Mouse (Mus musculus): ENCODE results near the gene Tnnt3. TPM values are rescaled to one million over a fixed set of nuclear protein-coding genes. Genes with fewer than 3 reads are reported as not detected.

Gene Tnnt3
- total and polyA plus RNA-seq, 3 experiments = not detected

DNA sequence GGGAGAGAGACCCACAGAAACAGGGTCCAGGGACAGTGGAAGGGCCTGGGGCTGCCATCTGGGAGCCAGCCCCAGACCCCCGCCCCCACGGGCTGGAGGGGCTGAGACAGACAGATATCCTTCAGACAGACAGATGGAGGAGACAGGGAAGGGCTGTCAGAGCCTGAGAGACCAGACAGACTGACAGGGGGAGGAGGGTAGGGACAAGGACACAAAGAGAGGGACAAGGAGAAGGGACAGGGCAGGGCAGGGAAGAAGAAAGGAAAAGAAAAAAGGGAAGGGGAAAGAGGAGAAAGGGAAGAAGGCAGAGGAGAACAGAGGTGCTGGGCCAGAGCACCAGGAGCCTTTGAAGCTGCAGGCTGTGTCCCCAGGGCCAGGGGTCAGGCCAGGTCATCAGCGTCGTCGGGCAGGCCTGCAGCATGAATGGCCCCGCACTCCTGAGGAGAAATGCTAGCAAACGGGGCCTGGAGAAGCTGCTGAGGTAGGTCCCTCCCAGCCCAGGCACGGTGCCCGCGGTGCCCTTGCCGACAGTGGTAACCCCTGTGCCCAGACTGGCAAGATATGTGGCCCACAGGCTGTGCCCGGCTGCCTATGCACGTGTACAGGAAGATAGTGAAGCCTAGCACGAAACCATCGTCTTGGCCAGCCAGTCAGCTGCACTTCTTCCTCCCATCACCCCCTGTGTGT lies 26.6 kb upstream of the Tnnt3 start:
- no peak for TF ChIP-seq ZNF384 (IDR thresholded peaks at IDR 0.05; ENCODE audit: low read depth, low read length)
- no peak for TF ChIP-seq TBP (IDR thresholded peaks at IDR 0.05; ENCODE audit: low read depth, low read length)
- no peak for TF ChIP-seq MAZ (IDR thresholded peaks at IDR 0.05; ENCODE audit: low read depth, low read length)
- no peak for TF ChIP-seq BHLHE40 (IDR thresholded peaks at IDR 0.05; ENCODE audit: borderline replicate concordance, low read depth, low read length)
- TF ChIP-seq RAD21 (IDR thresholded peaks at IDR 0.05; ENCODE audit: low read depth, low read length) = no peak
- no peak for TF ChIP-seq NELFE (IDR thresholded peaks at IDR 0.05; ENCODE audit: low read depth, low read length)
- TF ChIP-seq SMC3 (IDR thresholded peaks at IDR 0.05; ENCODE audit: low read depth, low read length) = no peak
- TF ChIP-seq CHD2 (IDR thresholded peaks at IDR 0.05; ENCODE audit: low read length) = no peak
- no peak for TF ChIP-seq MYC (IDR thresholded peaks at IDR 0.05; ENCODE audit: low read depth, low read length)
- TF ChIP-seq TAL1 (IDR thresholded peaks at IDR 0.05; ENCODE audit: low read length) = no peak
- no peak for TF ChIP-seq USF1 (IDR thresholded peaks at IDR 0.05; ENCODE audit: low read depth, low read length)
- no peak for TF ChIP-seq POLR2AphosphoS5 (IDR thresholded peaks at IDR 0.05; ENCODE audit: borderline replicate concordance, low read depth, low read length)
- no peak for TF ChIP-seq SIN3A (IDR thresholded peaks at IDR 0.05; ENCODE audit: low read length)
- no peak for TF ChIP-seq ELF1 (IDR thresholded peaks at IDR 0.05; ENCODE audit: low read depth, low read length)
- TF ChIP-seq MEF2A (IDR thresholded peaks at IDR 0.05; ENCODE audit: extremely low read depth, insufficient replicate concordance, low read depth, low read length, poor library complexity, severe bottlenecking) = no peak
- no peak for TF ChIP-seq UBTF (IDR thresholded peaks at IDR 0.05; ENCODE audit: borderline replicate concordance, insufficient read depth, low read depth, low read length)
- TF ChIP-seq RCOR1 (IDR thresholded peaks at IDR 0.05; ENCODE audit: low read depth, low read length) = no peak
- no peak for TF ChIP-seq MAFK (IDR thresholded peaks at IDR 0.05; ENCODE audit: borderline replicate concordance, low read depth, low read length)
- TF ChIP-seq KAT2A (conservative IDR thresholded peaks at IDR 0.05; ENCODE audit: low read depth, low read length) = no peak
- no peak for TF ChIP-seq ZC3H11A (IDR thresholded peaks at IDR 0.05; ENCODE audit: low read depth, low read length)
- H3K27ac ChIP-seq (ENCODE audit: control insufficient read depth, low read depth, low read length) = no peak overlapping the region

DNA sequence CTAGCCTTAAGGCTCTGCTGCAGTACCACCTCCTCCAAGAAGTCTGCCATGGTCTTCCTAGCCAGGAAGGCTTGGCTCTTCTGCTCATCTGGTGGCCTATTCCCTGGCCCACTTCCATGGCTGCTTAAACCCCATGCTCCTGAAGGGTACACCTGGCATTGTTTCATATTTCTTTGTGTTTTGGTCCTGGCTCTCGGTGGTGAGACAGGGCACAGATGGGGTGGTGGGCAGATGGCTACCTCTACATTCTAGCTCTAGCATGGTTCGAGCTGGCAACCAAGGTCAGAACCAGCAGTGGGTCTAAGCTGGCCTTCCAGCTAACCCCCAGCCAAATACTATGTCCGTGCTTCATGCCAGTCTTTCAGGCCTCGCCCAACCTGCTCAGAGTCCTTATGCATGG lies 25.7 kb upstream of the Tnnt3 start:
- Histone ChIP-seq H3K4me3 (ENCODE audit: control insufficient read depth in 1 of 2, insufficient read depth in 1 of 2, low read depth in 2 of 2, low read length in 2 of 2) (no peak overlapping the region), H3K36me3 (ENCODE audit: control insufficient read depth in 1 of 2, insufficient read depth in 2 of 2, low read length in 2 of 2) (no peaks in the 10 kb centered on the region), H3K27me3 (ENCODE audit: control insufficient read depth in 1 of 2, insufficient read depth in 2 of 2, low read length in 2 of 2) (peaks cover 0 to 5% of the 10 kb centered on the region in 2 experiments; a peak in 2 of 4 replicates), H3K79me2 (ENCODE audit: control insufficient read depth, insufficient read depth, low read length, poor library complexity) (no peaks in the 10 kb centered on the region), H3K4me1 (ENCODE audit: control insufficient read depth in 1 of 2, insufficient read depth in 2 of 2, low read length in 2 of 2) (no peaks in the 10 kb centered on the region), H3K9me3 (replicated peaks; ENCODE audit: insufficient read depth, low read length) (no peaks in the 10 kb centered on the region), H3K9ac (ENCODE audit: control insufficient read depth, low read depth, low read length, poor library complexity, severe bottlenecking) (no peak overlapping the region), H3K27ac (ENCODE audit: control insufficient read depth, low read depth, low read length) (no peak overlapping the region)
- DNase-seq (ENCODE audit: low read depth, low spot score) = no peak
- no peak for TF ChIP-seq USF2 (IDR thresholded peaks at IDR 0.05; ENCODE audit: borderline replicate concordance in 1 of 2, insufficient read depth in 1 of 2, low read depth in 1 of 2, low read length in 2 of 2)
- TF ChIP-seq TCF12 (IDR thresholded peaks at IDR 0.05; ENCODE audit: low read depth, low read length) = no peak
- no peak for TF ChIP-seq KAT2A (conservative IDR thresholded peaks at IDR 0.05; ENCODE audit: low read depth, low read length)
- no peak for TF ChIP-seq BHLHE40 (IDR thresholded peaks at IDR 0.05; ENCODE audit: borderline replicate concordance, low read depth, low read length)
- TF ChIP-seq MAX (IDR thresholded peaks at IDR 0.05; ENCODE audit: low read length) = no peak
- no peak for TF ChIP-seq TBP (IDR thresholded peaks at IDR 0.05; ENCODE audit: low read depth, low read length)
- no peak for TF ChIP-seq GATA1 (IDR thresholded peaks at IDR 0.05; ENCODE audit: low read depth, low read length)
- no peak for TF ChIP-seq EP300 (IDR thresholded peaks at IDR 0.05; ENCODE audit: low read depth in 1 of 2, low read length in 2 of 2)
- TF ChIP-seq ZMIZ1 (IDR thresholded peaks at IDR 0.05; ENCODE audit: low read depth, low read length) = no peak
- no peak for TF ChIP-seq ZNF384 (IDR thresholded peaks at IDR 0.05; ENCODE audit: low read depth, low read length)
- no peak for TF ChIP-seq NRF1 (IDR thresholded peaks at IDR 0.05; ENCODE audit: insufficient read depth, low read depth, low read length, poor library complexity, severe bottlenecking)
- no peak for TF ChIP-seq CHD2 (IDR thresholded peaks at IDR 0.05; ENCODE audit: low read length)

More for the DNA sequence above, 26.6 kb upstream of the Tnnt3 start:
- no peak for DNase-seq (ENCODE audit: low read depth, low spot score)
- Histone ChIP-seq H3K27me3 (ENCODE audit: control insufficient read depth in 1 of 2, insufficient read depth in 2 of 2, low read length in 2 of 2) (peaks cover 0 to 5% of the 10 kb centered on the region in 2 experiments; a peak in 2 of 4 replicates), H3K9me3 (replicated peaks; ENCODE audit: insufficient read depth, low read length) (no peaks in the 10 kb centered on the region), H3K9ac (ENCODE audit: control insufficient read depth, low read depth, low read length, poor library complexity, severe bottlenecking) (no peak overlapping the region), H3K4me1 (ENCODE audit: control insufficient read depth in 1 of 2, insufficient read depth in 2 of 2, low read length in 2 of 2) (no peaks in the 10 kb centered on the region), H3K4me3 (ENCODE audit: control insufficient read depth in 1 of 2, insufficient read depth in 1 of 2, low read depth in 2 of 2, low read length in 2 of 2) (no peak overlapping the region), H3K36me3 (ENCODE audit: control insufficient read depth in 1 of 2, insufficient read depth in 2 of 2, low read length in 2 of 2) (no peaks in the 10 kb centered on the region), H3K79me2 (ENCODE audit: control insufficient read depth, insufficient read depth, low read length, poor library complexity) (no peaks in the 10 kb centered on the region)
